Comparison of ENCODE assay signal across 8 mouse cellular contexts in genomic region chr11:101424925-101425813, GRCm38 (mm10). TPM values are rescaled to one million over a fixed set of nuclear protein-coding genes. Genes with fewer than 3 reads are reported as not detected.
DNase-seq lines count a peak whose midpoint lies in the region; ATAC-seq lines count a peak whose summit lies in the region.

Gene Rundc1 (plus strand): TSS chr11:101425085.
Gene Ptges3l (minus strand): TSS chr11:101425333.

- peak; percentile 92 for ATAC-seq in CD4-positive, CD25-positive, alpha-beta regulatory T cell, adult 4 months
- ATAC-seq in heart, embryonic 14.5 days (ENCODE audit: insufficient number of reproducible peaks, insufficient read depth, low FRiP score, low read depth), result peak; percentile 88
- peak; percentile 87 for ATAC-seq in liver, embryonic 13.5 days (ENCODE audit: low read depth)
- ATAC-seq in stomach, embryonic 16.5 days (ENCODE audit: insufficient read depth, low FRiP score), result peak; percentile 92

- H3K4me1 ChIP-seq in heart, embryonic 14.5 days (ENCODE audit: control insufficient read depth in 2 of 2, insufficient read depth in 2 of 2, low read length in 2 of 2), result peaks cover 3 to 21% of the 10 kb centered on the region in 2 experiments
- peaks cover 38% of the 10 kb centered on the region for H3K4me1 ChIP-seq in liver, embryonic 13.5 days (replicated peaks)
- H3K4me1 ChIP-seq in stomach, embryonic 16.5 days (ENCODE audit: control insufficient read depth, insufficient read depth, low read length), result peaks cover 22% of the 10 kb centered on the region

- H3K4me3 ChIP-seq in heart, embryonic 14.5 days (ENCODE audit: control insufficient read depth in 1 of 2, insufficient read depth in 1 of 2, low read depth in 1 of 2, low read length in 2 of 2), result peak within 1 kb of the TSS; percentile 83 to 93
- H3K4me3 ChIP-seq in liver, embryonic 13.5 days (replicated peaks), result peak within 1 kb of the TSS; percentile 96
- H3K4me3 ChIP-seq in stomach, embryonic 16.5 days (replicated peaks; ENCODE audit: low read length), result peak within 1 kb of the TSS; percentile 98

- peaks cover 31% of the 10 kb centered on the region for H3K36me3 ChIP-seq in heart, embryonic 14.5 days (ENCODE audit: control insufficient read depth, insufficient read depth, low read length)
- H3K36me3 ChIP-seq in liver, embryonic 13.5 days, result peaks cover 10% of the 10 kb centered on the region
- H3K36me3 ChIP-seq in stomach, embryonic 16.5 days (ENCODE audit: control insufficient read depth, insufficient read depth, low read length), result peaks cover 1% of the 10 kb centered on the region

- peak within 1 kb of the TSS; percentile 91 for H3K4me2 ChIP-seq in heart, embryonic 14.5 days (ENCODE audit: low read length)
- H3K4me2 ChIP-seq in liver, embryonic 13.5 days, result peak within 1 kb of the TSS; percentile 94
- H3K4me2 ChIP-seq in stomach, embryonic 16.5 days (ENCODE audit: low read depth, low read length), result peak within 1 kb of the TSS; percentile 96

- under 1% methylated on average over 80 of the region's 81 CpGs for WGBS in heart, embryonic 14.5 days
- WGBS in liver, embryonic 13.5 days (ENCODE audit: insufficient replicate concordance), result under 1% methylated on average over 81 of the region's 81 CpGs
- WGBS in stomach, embryonic 16.5 days, result under 1% methylated on average over 81 of the region's 81 CpGs

- peak within 1 kb of the TSS; percentile 87 for H3K9ac ChIP-seq in heart, embryonic 14.5 days (ENCODE audit: low read length)
- H3K9ac ChIP-seq in liver, embryonic 13.5 days, result peak within 1 kb of the TSS; percentile 88
- H3K9ac ChIP-seq in stomach, embryonic 16.5 days (ENCODE audit: low read length), result peak within 1 kb of the TSS; percentile 91

- peak within 1 kb of the TSS; percentile 95 to 96 for H3K27ac ChIP-seq in heart, embryonic 14.5 days (replicated peaks in 1 of 2; ENCODE audit: control insufficient read depth in 1 of 2, insufficient read depth in 1 of 2, low read depth in 2 of 2, low read length in 2 of 2)
- H3K27ac ChIP-seq in liver, embryonic 13.5 days, result peak within 1 kb of the TSS; percentile 82
- peak within 1 kb of the TSS; percentile 92 for H3K27ac ChIP-seq in stomach, embryonic 16.5 days (ENCODE audit: low read length)

- no peaks in the 10 kb centered on the region for H3K9me3 ChIP-seq in heart, embryonic 14.5 days (ENCODE audit: control insufficient read depth, low read length)
- H3K9me3 ChIP-seq in liver, embryonic 13.5 days (replicated peaks), result no peaks in the 10 kb centered on the region
- H3K9me3 ChIP-seq in stomach, embryonic 16.5 days (replicated peaks; ENCODE audit: control insufficient read depth, low read length), result no peaks in the 10 kb centered on the region

- no peaks in the 10 kb centered on the region for H3K27me3 ChIP-seq in heart, embryonic 14.5 days (ENCODE audit: control insufficient read depth, insufficient read depth, low read length)
- H3K27me3 ChIP-seq in liver, embryonic 13.5 days, result no peaks in the 10 kb centered on the region
- H3K27me3 ChIP-seq in stomach, embryonic 16.5 days (ENCODE audit: control insufficient read depth, insufficient read depth, low read length), result no peaks in the 10 kb centered on the region

- DNase-seq in c-Kit-negative CD71-positive TER-119-positive erythroid progenitor cells, embryonic 14.5 days (ENCODE audit: low read depth, low spot score), result peak; percentile 90
- DNase-seq in fibroblast of lung, adult 2 months (ENCODE audit: low read depth), result peak; percentile 85
- peak; percentile 99 for DNase-seq in kidney, postnatal 14 days
- DNase-seq in liver, embryonic 13.5 days, result peak; percentile 94
- DNase-seq in neural tube, embryonic 10.5 days (ENCODE audit: extremely low spot score, low spot score), result peak; percentile 99

RNA-seq across cellular contexts. Expression of gene Rundc1, which starts in this region (rescaled TPM):
- polyA plus RNA-seq in CD4-positive, CD25-positive, alpha-beta regulatory T cell, adult 4 months (2017; shearing (Covaris generic)), result 1 to 10 TPM; 8.0 to 8.5 TPM
- 10.1 and 10.7 TPM in 2 replicates for polyA plus RNA-seq in heart, embryonic 14.5 days (2014; fragmentation: Nextera tagmentation; extraction: Ambion mirVana)
- polyA plus RNA-seq in liver, embryonic 13.5 days (2015; fragmentation: Nextera tagmentation; extraction: Ambion mirVana), result 6.0 and 6.9 TPM in 2 replicates
- polyA plus RNA-seq in stomach, embryonic 16.5 days (2015; fragmentation: Nextera tagmentation; extraction: Ambion mirVana), result 17.6 and 19.0 TPM in 2 replicates

RNA-seq across cellular contexts. Expression of gene Ptges3l, which starts in this region (rescaled TPM):
- polyA plus RNA-seq in CD4-positive, CD25-positive, alpha-beta regulatory T cell, adult 4 months (2017; shearing (Covaris generic)), result 1 to 10 TPM; 1.7 to 2.1 TPM
- polyA plus RNA-seq in heart, embryonic 14.5 days (2014; fragmentation: Nextera tagmentation; extraction: Ambion mirVana), result 81.7 and 96.0 TPM in 2 replicates
- polyA plus RNA-seq in liver, embryonic 13.5 days (2015; fragmentation: Nextera tagmentation; extraction: Ambion mirVana), result 0.66 and 1.2 TPM in 2 replicates
- 16.3 and 26.9 TPM in 2 replicates for polyA plus RNA-seq in stomach, embryonic 16.5 days (2015; fragmentation: Nextera tagmentation; extraction: Ambion mirVana)

Comparison
In these comparisons a context has a peak if more than half of its experiments do, and no peak if none do; other contexts are left out.
1. Peak in every context shown above with its lines: DNase-seq, ATAC-seq, H3K4me3 ChIP-seq and H3K27ac ChIP-seq.